Mouse (Mus musculus) B cell, adult 67 days (primary cell): Measurements from ENCODE around the gene Vdr. TPM values are rescaled to one million over a fixed set of nuclear protein-coding genes. Genes with fewer than 3 reads are reported as not detected.

ENCODE experiments used
- total RNA-seq, 2 experiments: library from RNA; stranded (reverse); gene quantifications; 4 replicates each; pipeline ENCODE4 v1.2.4; 2023

Gene Vdr
- under 1 TPM; 0.33 to 0.75 TPM for total RNA-seq

GRCm38 (mm10) chr15:97910530-97910929 lies at the start of gene Vdr:
Gene Vdr (minus strand): TSS chr15:97910630.

GRCm38 (mm10) chr15:97844037-97845034 lies 66.1 kb downstream of the Vdr start, which contains the start of gene Hdac7:
Gene Hdac7 (minus strand): TSS chr15:97844502.

Other genes starting within 250 kb of the Vdr start
- gene Rpap3, start 204.8 kb downstream of the Vdr start, total RNA-seq = 10 to 100 TPM; 19.5 to 21.8 TPM
- 1 to 10 TPM; 6.5 to 6.6 TPM for gene Endou, start 179.3 kb downstream of the Vdr start, total RNA-seq
- gene Rapgef3, start 142.7 kb downstream of the Vdr start, total RNA-seq = 1 to 10 TPM; 3.3 to 5.9 TPM
- gene Slc48a1, start 132.1 kb downstream of the Vdr start, total RNA-seq = 10 to 100 TPM; 16.1 to 30.8 TPM
- 100 to 1,000 TPM; 138 to 158 TPM for gene Hdac7, start 66.1 kb downstream of the Vdr start, total RNA-seq
- 10 to 100 TPM; 21.5 to 23.0 TPM for gene Tmem106c, start 53.6 kb upstream of the Vdr start, total RNA-seq
- not detected for gene Col2a1, start 94.1 kb upstream of the Vdr start, total RNA-seq
- gene Pfkm, start 182.0 kb upstream of the Vdr start, total RNA-seq = 1 to 10 TPM; 4.7 to 5.5 TPM
- 10 to 100 TPM; 63.4 to 70.5 TPM for gene Senp1, start 183.1 kb upstream of the Vdr start, total RNA-seq